Mouse (Mus musculus) left cerebral cortex, adult 2 months (tissue): ENCODE measurements at regions not wholly inside any gene's neighbourhood (a gene's known extent, or its start where the extent isn't known, plus 50 kb on each side); places are given as distances from the start of the nearest gene placed in this dataset.

ENCODE experiments used
- DNase-seq, 2 experiments: peaks; one replicate each; pipeline ENCODE4 v3.0.0; 2021 to 2022; ENCODE audit warnings: low spot score in 2 of 2, mixed read lengths in 1 of 2; ENCODE audit errors: extremely low spot score in 1 of 2
- H3K27ac ChIP-seq: fragments of 200-600 bp; 2 replicates; pipeline ENCODE4 v1.8.1; 2022
- H3K4me3 ChIP-seq: fragments of 200-600 bp; 2 replicates; pipeline ENCODE4 v1.8.1; 2022
- CTCF ChIP-seq: fragments of 200-600 bp; IDR thresholded peaks from 2 replicates; pipeline ENCODE4 v1.8.1; 2022; ENCODE audit warnings: antibody characterized with exemption, mild to moderate bottlenecking, moderate library complexity
- intact Hi-C: fragments of 180-260 bp; cut with DNase I; formaldehyde crosslinking; loops from one replicate; pipeline ENCODE4 v1.15.1; 2025

DNA sequence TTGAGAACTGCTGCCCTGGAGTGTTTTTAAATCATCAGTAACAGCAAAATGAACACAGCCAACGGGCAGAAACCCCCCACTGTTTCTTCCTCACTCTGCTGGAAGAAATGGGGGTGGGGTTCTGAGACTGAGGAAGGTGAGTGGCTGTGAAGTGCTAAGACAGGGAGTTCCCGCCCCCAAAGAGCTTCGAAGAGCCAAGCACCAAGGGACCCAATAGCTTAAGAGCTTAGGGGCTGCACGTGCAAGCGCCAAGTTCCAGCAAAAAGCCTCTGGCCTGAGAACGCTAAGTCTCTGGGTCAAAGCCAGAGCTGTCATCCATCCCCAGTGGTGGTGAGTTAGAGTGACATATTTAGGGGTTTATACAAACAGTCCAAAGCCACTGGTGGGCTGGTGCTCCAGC, 55.1 kb upstream of the Pcbd1 start:
- intact Hi-C loops = no loop called here
- no peak for DNase-seq
- Histone ChIP-seq H3K4me3 (no peak overlapping the region), H3K27ac (no peak overlapping the region)
- no peak for TF ChIP-seq CTCF

DNA sequence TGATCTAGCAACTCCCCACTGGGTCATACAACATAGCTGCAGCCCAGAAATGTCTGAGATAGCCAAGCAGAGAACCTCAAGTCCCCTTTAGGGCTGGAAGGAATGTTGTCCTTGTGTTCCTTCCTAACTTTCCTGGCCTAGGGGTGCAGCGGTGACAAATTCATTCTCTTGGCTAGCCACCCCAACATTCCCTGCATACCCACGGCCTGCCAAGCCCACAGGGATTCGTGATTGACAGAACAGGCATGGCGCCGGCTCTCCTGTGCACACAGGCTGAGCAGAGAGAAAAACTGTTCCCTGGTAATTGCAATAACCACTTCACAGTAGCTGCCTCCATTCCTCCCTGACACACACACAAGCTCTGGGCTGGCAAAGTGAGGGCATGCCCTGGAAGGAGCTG, 60.5 kb upstream of the Pcbd1 start:
- intact Hi-C loops = no loop called here
- DNase-seq = no peak
- Histone ChIP-seq H3K4me3 (no peak overlapping the region), H3K27ac (no peak overlapping the region)
- no peak for TF ChIP-seq CTCF

DNA sequence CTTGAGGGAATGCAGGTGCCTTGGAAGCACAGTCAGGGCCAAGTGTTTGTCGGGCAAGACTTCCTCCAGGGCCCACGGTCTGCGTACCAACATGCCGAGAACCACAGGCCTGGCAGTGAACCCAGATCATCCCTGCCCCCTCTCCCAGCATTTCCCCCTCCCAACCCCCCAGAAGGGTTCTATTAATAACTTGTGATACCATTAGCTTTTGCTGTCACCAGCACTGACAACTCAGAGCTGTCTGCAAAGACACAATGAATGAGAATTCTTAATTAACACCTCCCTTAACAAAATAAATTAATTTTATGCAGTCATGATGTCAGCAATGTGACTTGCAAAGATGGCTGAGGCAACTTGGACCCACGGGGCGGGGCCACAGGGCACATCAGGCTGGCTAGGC, 61.9 kb upstream of the Pcbd1 start:
- DNase-seq = no peak
- TF ChIP-seq CTCF = no peak
- Histone ChIP-seq H3K27ac (no peak overlapping the region), H3K4me3 (no peak overlapping the region)
- intact Hi-C loops = no loop called here

DNA sequence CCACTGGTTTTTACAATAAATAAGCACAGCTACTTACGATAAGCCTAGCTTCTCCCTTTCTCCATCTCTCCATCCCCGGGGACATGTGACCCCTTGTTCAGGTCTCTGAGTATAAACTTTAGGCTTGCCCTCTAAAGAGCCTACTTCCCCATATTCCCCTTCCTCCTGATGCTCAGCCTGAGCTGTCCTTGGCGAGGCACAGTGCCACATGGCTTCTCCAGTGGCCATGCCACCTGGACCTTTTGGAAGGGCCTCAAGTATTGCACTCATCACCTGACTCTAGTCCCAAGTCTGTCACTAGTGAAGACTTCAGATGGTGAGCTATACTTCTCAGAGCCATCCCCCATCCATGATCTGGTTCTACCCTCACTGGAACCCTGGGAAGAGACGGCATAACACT, 64.1 kb upstream of the Pcbd1 start:
- TF ChIP-seq CTCF = no peak
- DNase-seq = no peak
- intact Hi-C loops = no loop called here
- Histone ChIP-seq H3K4me3 (no peak overlapping the region), H3K27ac (no peak overlapping the region)

DNA sequence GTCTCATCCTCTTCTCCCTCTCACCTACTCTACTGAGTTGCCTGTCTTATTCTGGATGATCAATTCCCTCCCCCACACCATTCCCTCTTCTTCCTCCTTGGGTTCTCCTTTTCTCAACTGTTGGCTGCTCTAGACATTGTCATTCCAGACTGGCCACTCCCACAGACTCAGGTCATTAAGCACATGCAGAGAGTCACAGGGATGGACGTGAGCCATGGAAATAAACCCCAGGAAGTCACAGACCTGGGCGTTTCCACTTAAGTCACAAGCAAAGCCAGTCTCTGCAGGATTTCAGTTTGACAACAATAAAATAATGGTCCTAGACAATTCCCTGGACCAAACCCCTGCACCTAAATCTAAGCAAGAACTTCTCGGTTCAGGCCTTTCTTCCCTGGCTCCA, 65.0 kb upstream of the Pcbd1 start:
- intact Hi-C loops = no loop called here
- DNase-seq = no peak
- no peak for TF ChIP-seq CTCF
- Histone ChIP-seq H3K27ac (no peak overlapping the region), H3K4me3 (no peak overlapping the region)

DNA sequence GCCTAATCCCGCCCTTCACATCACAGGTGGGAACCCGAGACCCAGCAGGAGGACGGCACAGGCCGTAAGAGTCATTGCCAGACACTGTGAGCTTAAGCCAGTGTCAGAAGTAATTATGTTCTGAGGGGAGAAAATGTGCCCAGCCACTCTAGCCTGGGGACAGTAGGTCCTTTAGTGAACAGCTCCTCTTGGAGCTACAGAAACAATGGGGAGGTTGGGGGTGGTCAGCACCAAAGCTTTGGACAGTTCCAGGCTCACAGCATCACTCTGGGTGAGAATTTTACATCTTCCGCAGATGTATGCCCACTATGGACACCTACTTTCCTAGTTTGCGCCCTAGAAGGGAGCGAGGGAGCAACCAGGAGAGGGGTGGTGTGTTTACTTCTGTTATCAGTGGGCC, 65.7 kb upstream of the Pcbd1 start:
- intact Hi-C loops = no loop called here
- H3K4me3 ChIP-seq = no peak overlapping the region
- no peak overlapping the region for H3K27ac ChIP-seq
- TF ChIP-seq CTCF = no peak
- DNase-seq = no peak

DNA sequence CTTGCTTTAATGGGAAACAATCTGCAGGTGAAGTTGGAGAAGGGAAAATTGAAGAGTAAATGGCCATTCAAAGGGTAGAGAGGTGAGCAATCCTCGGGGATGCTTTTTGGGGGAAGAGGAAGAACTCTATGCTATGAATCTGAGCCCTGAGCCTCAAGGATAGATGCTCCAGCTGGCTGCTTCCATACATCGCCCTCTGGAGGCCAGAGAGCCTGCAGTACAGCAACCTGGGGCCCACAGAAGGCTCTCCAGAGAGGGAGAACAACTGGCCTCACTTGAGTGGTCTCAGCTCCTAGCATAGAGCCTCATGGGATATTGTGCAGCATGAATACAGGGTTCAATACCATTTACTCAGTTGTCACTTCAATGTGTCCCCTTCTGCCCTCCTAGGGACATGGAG, 69.6 kb upstream of the Pcbd1 start:
- peak; percentile 71 for TF ChIP-seq CTCF
- intact Hi-C loops = loop anchor here (10.0 kb wide), 1 partner anchor 185 kb away; the partner anchor contains the start of gene Unc5b
- peak; percentile 34 to 51 for DNase-seq
- no peak overlapping the region for H3K27ac ChIP-seq
- H3K4me3 ChIP-seq = no peak overlapping the region

DNA sequence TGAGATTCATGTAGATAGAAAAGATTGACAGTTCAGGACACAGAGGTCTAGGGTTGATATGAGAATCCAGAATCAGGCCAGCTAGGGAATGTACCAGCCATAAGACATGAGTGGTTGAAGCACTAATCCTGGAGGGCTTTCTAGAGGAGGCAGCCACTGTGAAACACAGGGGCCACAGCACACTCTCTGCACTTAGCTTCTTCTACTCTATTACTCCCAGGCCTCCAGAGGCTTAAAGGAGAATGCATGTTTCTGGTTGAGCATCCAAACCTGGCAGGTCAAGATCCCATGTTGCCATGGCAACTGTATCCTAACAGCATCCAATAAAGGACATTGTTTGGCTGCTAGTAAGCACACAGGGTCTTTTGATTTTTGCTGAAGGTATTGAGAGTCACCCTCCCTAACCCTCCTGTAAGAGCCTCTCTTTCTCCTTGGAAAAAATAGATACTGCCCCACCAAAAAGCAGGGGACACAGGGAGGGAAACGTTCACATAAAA, 76.9 kb upstream of the Pcbd1 start:
- no peak for TF ChIP-seq CTCF
- DNase-seq = no peak
- Histone ChIP-seq H3K4me3 (no peak overlapping the region), H3K27ac (no peak overlapping the region)
- intact Hi-C loops = loop anchor here (10.0 kb wide), 1 partner anchor 177 kb away; the partner anchor contains the start of gene Unc5b

DNA sequence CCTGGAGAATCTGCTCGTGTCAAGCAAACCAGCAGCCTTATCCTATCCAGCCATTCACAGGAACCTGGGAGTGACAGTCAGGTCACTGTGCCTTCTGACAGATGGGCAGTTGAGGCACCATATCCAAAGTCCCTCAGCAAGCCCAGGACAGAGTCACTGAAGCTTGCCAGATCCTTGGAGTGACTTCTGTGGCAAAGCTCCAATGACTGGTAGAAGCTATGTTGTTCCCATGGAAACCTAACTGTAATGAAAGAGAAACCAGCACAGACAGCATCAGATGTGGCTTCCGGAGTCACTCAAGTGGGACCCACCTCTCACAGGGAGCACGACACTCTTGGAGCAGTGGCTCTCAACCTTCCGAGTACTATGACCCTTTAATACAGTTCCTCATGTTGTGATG, 78.4 kb upstream of the Pcbd1 start:
- DNase-seq = no peak
- Histone ChIP-seq H3K27ac (no peak overlapping the region), H3K4me3 (no peak overlapping the region)
- intact Hi-C loops = loop anchor here (10.0 kb wide), 1 partner anchor 176 kb away; the partner anchor contains the start of gene Unc5b
- TF ChIP-seq CTCF = no peak

DNA sequence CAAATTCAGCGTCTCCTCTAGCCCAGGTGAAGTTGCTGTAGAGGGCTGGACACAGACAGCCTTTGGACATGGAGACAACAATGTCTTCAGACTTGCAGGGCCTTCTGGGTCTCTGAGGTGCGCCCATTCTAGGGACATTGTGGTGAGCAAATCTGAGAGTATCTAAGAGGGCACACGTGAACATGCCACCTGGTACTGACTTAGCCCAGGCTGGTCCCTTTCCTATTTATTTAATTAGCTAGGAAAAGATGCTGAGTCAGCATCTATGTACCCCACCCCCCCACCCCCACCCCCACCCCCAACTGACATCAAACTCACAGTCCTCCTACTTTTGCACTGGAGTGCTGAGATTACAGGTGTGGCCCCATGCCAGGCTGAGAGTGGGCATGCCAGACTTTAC, 81.7 kb upstream of the Pcbd1 start:
- Histone ChIP-seq H3K27ac (no peak overlapping the region), H3K4me3 (no peak overlapping the region)
- no peak for TF ChIP-seq CTCF
- DNase-seq = no peak
- intact Hi-C loops = no loop called here

DNA sequence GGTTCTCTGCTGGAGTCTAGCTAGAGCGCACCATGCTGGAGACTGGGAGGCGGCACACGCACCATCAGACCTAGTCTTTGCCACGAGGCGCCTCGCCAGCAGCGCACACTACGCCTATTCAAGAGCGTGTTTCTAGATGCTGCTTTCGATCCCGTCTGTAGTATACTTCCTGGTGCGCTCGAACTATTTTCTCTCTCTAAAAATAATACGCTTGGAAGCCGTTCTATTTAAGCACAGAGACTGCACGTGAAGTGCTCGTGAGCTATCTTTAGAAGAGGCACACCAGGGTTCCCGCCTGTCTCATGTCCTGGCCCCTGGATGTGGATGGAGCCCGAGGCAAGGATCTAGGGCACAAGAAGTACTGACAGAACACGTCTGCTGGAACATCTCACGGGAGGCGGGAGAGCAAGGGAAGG, 87.4 kb upstream of the Pcbd1 start:
- no peak for DNase-seq
- intact Hi-C loops = no loop called here

DNA sequence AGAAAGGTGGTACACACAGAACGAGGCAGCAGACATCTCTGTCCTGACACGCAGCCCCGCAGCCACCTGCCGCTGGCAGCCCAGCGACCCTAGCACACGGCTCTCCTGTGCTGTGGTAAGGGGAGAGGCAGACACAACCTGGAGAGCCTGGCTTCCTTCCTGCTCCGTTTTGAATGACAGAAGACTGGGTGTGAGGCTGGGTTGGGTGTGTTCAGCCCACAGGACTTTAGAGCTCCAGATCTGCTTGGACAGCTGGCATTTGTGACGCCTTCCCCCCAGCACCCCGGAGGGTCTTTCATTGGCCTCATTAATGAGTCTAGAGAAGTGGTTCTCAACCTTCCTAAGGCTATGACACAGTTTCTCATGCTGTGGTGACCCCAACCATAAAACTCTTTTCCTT, 91.7 kb upstream of the Pcbd1 start:
- H3K4me3 ChIP-seq = no peak overlapping the region
- DNase-seq = no peak
- intact Hi-C loops = no loop called here
- no peak for TF ChIP-seq CTCF
- no peak overlapping the region for H3K27ac ChIP-seq

More for the DNA sequence above, 87.4 kb upstream of the Pcbd1 start:
- Histone ChIP-seq H3K27ac (no peak overlapping the region), H3K4me3 (no peak overlapping the region)
- TF ChIP-seq CTCF = no peak

DNA sequence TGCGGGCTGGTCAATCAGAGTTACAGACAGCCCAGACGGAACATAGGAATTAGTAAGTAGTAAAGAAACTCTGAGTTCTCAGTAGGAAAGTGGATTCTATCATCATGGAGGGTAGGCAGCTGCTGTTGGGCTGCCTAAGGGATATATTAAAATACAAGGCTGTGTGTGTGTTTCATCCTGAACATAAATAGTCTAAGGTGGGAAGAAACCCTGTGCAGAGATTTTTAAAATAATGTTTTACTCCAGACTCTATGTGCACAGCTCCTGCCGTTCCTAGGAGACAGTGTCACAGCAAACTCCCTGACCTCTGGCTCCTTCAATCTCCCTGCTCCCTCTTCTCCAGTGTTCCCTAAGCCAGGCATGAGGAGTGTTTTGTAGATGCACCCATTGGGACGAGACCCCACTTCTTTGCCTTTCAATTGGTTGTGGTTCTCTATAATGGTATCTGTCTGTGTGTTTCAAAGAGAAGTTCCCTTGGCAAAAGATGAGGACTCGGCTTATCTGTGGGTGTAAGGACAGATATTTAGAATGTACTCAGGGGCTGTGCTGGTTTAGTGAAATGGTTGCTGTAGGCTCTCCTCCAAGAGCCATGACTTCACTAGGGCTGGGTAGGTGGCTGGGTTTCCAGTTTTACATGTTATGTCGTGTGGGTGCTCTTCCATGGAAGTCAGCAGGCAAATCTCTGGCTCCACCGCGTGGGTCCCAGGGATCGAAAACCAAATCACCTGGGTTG, 93.1 kb upstream of the Pcbd1 start:
- DNase-seq = peak in 1 of 2 experiments; percentile 25
- intact Hi-C loops = no loop called here
- Histone ChIP-seq H3K27ac (peak overlapping the region; percentile 64), H3K4me3 (no peak overlapping the region)
- no peak; the same call in 1 of the 2 replicates for TF ChIP-seq CTCF
